Mouse (Mus musculus) embryonic facial prominence, embryonic 13.5 days (tissue): Measurements from ENCODE around the gene 4930402H24Rik. TPM values are rescaled to one million over a fixed set of nuclear protein-coding genes. Genes with fewer than 3 reads are reported as not detected.

Source experiments
- ATAC-seq: fragments of 200-750 bp; cut with Nextera tagmentation; 2 replicates; pipeline ENCODE4 v1.8.0; 2017; ENCODE audit warnings: low read depth; ENCODE audit not compliant: insufficient number of reproducible peaks, insufficient read depth, low FRiP score, low TSS enrichment
- H3K27ac ChIP-seq: fragments of 300-500 bp; sonication (generic); 2 replicates; pipeline ENCODE4 v1.5.1; 2015; ENCODE audit warnings: moderate library complexity, mild to moderate bottlenecking, inconsistent platforms
- H3K27me3 ChIP-seq: fragments of 300-500 bp; sonication (generic); 2 replicates; pipeline ENCODE4 v1.6.1; 2015; ENCODE audit warnings: mild to moderate bottlenecking, inconsistent platforms
- H3K36me3 ChIP-seq: fragments of 300-500 bp; sonication (generic); 2 replicates; pipeline ENCODE4 v1.6.1; 2015; ENCODE audit warnings: mild to moderate bottlenecking, inconsistent platforms
- H3K4me1 ChIP-seq: fragments of 300-500 bp; sonication (generic); 2 replicates; pipeline ENCODE4 v1.6.1; 2015; ENCODE audit warnings: inconsistent platforms
- H3K4me2 ChIP-seq: fragments of 300-500 bp; sonication (generic); 2 replicates; pipeline ENCODE4 v1.6.1; 2015; ENCODE audit warnings: moderate library complexity, mild to moderate bottlenecking, inconsistent platforms
- H3K4me3 ChIP-seq: fragments of 300-500 bp; sonication (generic); 2 replicates; pipeline ENCODE4 v1.5.1; 2015; ENCODE audit warnings: mild to moderate bottlenecking, inconsistent platforms
- H3K9ac ChIP-seq: fragments of 300-500 bp; sonication (generic); 2 replicates; pipeline ENCODE4 v1.6.1; 2015; ENCODE audit warnings: mild to moderate bottlenecking, inconsistent platforms
- H3K9me3 ChIP-seq: fragments of 300-500 bp; sonication (generic); 2 replicates; pipeline ENCODE4 v1.6.1; 2016; ENCODE audit warnings: inconsistent platforms
- WGBS: fragments of 180-500 bp; shearing (Covaris S2); methylation state at CpG from one replicate; pipeline ENCODE4 v1.1.7; 2015; ENCODE audit warnings: mixed read lengths; 5-methylcytosine and 5-hydroxymethylcytosine counted together
- polyA plus RNA-seq: library from polyadenylated mRNA; unstranded; fragments of >200 nt; fragmentation: Nextera tagmentation; extraction: Ambion mirVana; gene quantifications from 2 replicates; pipeline ENCODE4 v1.2.1, GENCODE M21; 2015

4930402H24Rik gene
- polyA plus RNA-seq, 1 experiment from 2014 or later, result 43.2 TPM

DNA sequence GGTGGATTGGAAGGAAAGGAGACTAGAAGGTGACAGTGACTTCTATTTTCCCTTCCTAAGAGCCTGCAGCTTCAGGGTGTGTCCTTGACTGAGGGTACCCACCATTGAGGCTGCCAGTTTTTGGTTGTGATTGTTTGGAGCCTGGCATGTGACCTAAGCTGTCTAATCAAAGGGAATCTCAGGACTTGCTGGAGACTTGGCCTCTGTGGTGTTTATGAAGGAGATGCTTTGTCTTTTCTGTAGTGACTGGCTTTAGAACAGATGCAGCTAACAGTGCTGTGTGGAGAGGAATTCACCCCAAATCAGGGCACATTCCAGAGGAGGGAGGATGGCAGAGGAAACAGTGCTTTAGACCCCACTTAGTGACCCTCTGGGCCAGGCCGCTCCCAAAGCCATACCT lies 8.7 kb upstream of the 4930402H24Rik start:
- Histone ChIP-seq H3K9ac (no peak overlapping the region), H3K4me2 (no peak overlapping the region), H3K4me3 (no peak overlapping the region), H3K9me3 (no peaks in the 10 kb centered on the region), H3K27me3 (no peaks in the 10 kb centered on the region), H3K36me3 (no peaks in the 10 kb centered on the region), H3K4me1 (peaks cover 30% of the 10 kb centered on the region), H3K27ac (peak overlapping the region; percentile 41; the same call in 1 of the 2 replicates)
- no peak; the same call in 1 of the 2 replicates for ATAC-seq
- 51% methylated on average over 1 of the region's 1 CpGs for WGBS

DNA sequence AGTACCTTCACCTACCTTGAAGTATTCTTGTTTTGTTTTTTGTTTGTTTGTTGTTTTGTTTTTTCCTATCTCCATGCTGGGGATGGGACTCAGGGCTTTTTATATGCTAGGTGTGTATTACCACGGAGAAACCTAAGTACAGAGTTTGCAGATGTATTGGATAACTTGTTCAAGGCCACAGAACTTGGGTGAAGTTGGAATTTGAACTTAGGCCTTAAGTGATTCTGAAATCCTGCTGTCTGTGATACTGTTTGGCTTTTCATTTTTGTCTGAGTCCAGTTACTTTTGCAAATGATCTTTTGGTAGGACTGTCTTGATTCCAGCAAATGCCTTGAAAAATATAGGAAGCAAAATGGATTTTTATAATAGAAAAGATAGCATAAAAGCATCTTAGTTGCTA lies 5.5 kb upstream of the 4930402H24Rik start:
- no peak overlapping the region for H3K27ac ChIP-seq
- no peak for ATAC-seq
- no peaks in the 10 kb centered on the region for H3K27me3 ChIP-seq
- no peaks in the 10 kb centered on the region for H3K9me3 ChIP-seq
- WGBS, result 82% methylated on average over 1 of the region's 1 CpGs
- no peak overlapping the region for H3K4me2 ChIP-seq
- H3K4me3 ChIP-seq, result no peak overlapping the region
- no peaks in the 10 kb centered on the region for H3K36me3 ChIP-seq
- peaks cover 36% of the 10 kb centered on the region for H3K4me1 ChIP-seq
- H3K9ac ChIP-seq, result no peak overlapping the region

DNA sequence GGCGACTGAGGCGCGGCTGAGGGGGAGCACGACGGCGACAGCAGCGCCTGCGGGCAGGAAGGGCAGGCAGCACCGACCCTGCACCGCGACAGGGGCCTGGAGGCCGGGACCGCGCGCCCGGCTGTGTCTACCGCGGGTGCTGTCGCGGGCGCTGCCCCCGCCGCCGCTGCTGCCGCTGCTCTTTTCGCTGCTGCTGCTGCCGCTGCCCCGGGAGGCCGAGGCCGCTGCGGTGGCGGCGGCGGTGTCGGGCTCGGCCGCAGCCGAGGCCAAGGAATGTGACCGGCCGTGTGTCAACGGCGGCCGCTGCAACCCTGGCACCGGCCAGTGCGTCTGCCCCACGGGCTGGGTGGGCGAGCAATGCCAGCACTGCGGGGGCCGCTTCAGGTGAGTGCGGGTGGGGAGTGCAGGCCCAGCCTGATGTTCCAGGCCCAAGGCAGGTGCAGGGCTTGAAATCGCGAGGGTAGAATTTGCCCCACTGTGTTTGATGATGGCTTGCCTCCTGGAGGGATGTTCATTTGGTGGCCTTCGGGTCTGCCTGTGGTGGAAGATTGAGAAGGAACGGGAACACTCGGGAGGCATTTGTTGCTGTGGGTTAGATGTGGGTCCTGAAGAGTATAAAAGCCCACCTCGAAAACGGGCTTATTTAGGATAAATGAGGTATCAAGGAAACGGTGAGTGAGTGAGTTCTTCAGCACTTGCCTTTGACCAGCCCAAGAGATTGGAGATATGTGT lies 544 bp upstream of the 4930402H24Rik start:
- Histone ChIP-seq H3K27ac (peak overlapping the region; percentile 69), H3K27me3 (no peaks in the 10 kb centered on the region), H3K36me3 (peaks cover 9% of the 10 kb centered on the region; the same call in 1 of the 2 replicates), H3K9ac (peak overlapping the region; percentile 94), H3K4me1 (peaks cover 24% of the 10 kb centered on the region), H3K4me2 (peak overlapping the region; percentile 90), H3K9me3 (no peaks in the 10 kb centered on the region), H3K4me3 (peak overlapping the region; percentile 100)
- peak; percentile 69 for ATAC-seq
- under 1% methylated on average over 56 of the region's 58 CpGs for WGBS

DNA sequence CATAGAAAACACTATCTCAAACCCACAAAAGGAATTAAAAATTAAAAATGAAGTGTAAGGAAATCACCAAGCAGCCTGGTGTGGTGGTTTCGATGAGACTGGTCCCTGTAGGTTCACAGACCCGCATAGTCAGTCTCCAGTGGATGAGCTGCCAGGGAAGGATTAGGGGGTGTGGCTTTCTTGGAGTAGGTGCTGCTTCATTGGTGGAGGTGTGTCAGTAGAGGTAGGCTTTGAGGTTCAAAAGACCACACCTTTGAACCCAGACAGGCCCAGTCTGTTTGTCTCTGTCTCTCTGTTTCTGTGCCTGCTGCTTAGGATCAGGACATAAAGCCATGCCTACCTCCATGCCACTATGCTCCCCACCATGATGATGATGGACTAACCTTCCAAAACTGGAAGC lies 7.4 kb downstream of the 4930402H24Rik start:
- H3K9ac ChIP-seq, result no peak overlapping the region
- H3K4me3 ChIP-seq, result no peak overlapping the region
- H3K27ac ChIP-seq, result no peak overlapping the region
- H3K9me3 ChIP-seq, result no peaks in the 10 kb centered on the region
- no peaks in the 10 kb centered on the region for H3K4me1 ChIP-seq
- 75% methylated on average over 2 of the region's 2 CpGs for WGBS
- H3K36me3 ChIP-seq, result peaks cover 11% of the 10 kb centered on the region; the same call in 1 of the 2 replicates
- no peak overlapping the region for H3K4me2 ChIP-seq
- ATAC-seq, result no peak
- no peaks in the 10 kb centered on the region for H3K27me3 ChIP-seq

DNA sequence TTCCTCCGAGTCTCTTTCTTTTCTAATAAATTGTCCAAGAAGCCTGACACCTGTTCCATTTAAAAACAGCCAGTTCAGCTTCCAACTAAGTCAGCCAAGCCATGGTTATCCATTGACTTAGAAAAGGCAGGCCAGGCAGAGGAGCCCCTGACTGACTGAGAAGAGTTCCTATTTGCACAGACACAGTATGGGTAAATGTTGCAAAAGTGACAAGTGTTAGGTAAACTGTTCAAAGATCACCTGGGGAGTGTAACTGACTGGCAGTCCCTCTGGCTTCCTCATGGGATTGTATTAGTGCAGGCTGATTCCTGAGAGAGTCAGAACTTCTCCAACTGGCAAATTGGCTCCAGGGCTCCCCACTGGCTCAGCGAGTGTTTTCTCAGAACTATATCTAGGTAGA lies 8.3 kb downstream of the 4930402H24Rik start:
- 67% methylated on average over 2 of the region's 2 CpGs for WGBS
- Histone ChIP-seq H3K4me2 (no peak overlapping the region), H3K9me3 (no peaks in the 10 kb centered on the region), H3K4me3 (no peak overlapping the region), H3K27ac (no peak overlapping the region), H3K27me3 (no peaks in the 10 kb centered on the region), H3K4me1 (no peaks in the 10 kb centered on the region), H3K9ac (no peak overlapping the region), H3K36me3 (0 out of 2 replicates have a peak, but pooled peaks cover 6% of the 10 kb centered on the region)
- no peak for ATAC-seq

DNA sequence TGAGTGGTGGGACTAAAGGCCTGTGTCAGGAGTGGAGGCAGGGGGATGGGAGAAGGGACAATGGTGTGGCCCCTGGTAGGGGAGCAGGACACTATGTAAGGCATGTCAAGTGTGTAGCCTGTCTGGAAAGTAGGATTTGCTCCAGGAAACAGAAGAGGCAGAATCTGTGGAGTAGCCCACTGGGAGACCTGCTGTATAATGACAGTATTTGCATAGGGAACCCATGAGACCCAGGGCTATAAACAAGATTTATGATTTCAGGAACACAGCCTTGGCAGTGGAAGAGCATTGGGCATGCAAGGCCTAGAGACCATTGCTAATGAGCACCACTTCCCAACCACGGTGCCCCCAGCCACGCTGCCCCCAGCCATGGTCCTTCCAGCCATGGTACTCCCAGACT lies 9.3 kb downstream of the 4930402H24Rik start:
- H3K27ac ChIP-seq, result no peak overlapping the region

DNA sequence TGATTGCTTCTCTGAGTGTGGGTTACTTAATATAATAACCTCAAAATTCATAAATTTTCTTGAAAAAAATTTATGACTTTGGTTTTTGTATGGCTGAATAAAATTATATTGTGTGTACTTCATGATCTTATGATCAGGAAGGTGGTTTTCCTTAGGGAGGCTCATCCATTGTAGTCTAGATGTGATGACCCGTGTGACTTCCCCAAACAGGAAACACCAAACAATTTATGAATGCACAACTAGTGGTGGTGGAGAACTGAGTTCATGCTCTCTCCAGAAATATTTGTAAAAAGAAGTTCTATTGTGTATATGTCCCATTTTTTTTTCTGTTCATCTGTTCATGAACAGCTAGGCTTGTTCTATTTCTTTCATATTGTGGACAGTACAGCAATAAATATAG lies 18.8 kb downstream of the 4930402H24Rik start:
- Histone ChIP-seq H3K4me1 (no peaks in the 10 kb centered on the region), H3K27ac (no peak overlapping the region), H3K4me3 (no peak overlapping the region), H3K9ac (no peak overlapping the region), H3K27me3 (no peaks in the 10 kb centered on the region), H3K9me3 (no peaks in the 10 kb centered on the region), H3K36me3 (peaks cover 11% of the 10 kb centered on the region; the same call in 1 of the 2 replicates), H3K4me2 (no peak overlapping the region)
- 85% methylated on average over 1 of the region's 1 CpGs for WGBS
- no peak for ATAC-seq

More for the DNA sequence above, 9.3 kb downstream of the 4930402H24Rik start:
- no peaks in the 10 kb centered on the region for H3K9me3 ChIP-seq
- no peak for ATAC-seq
- H3K36me3 ChIP-seq, result 0 out of 2 replicates have a peak, but pooled peaks cover 8% of the 10 kb centered on the region
- no peak overlapping the region for H3K4me3 ChIP-seq
- H3K4me1 ChIP-seq, result no peaks in the 10 kb centered on the region
- H3K27me3 ChIP-seq, result no peaks in the 10 kb centered on the region
- H3K9ac ChIP-seq, result no peak overlapping the region
- WGBS, result 91% methylated on average over 2 of the region's 2 CpGs
- H3K4me2 ChIP-seq, result no peak overlapping the region

DNA sequence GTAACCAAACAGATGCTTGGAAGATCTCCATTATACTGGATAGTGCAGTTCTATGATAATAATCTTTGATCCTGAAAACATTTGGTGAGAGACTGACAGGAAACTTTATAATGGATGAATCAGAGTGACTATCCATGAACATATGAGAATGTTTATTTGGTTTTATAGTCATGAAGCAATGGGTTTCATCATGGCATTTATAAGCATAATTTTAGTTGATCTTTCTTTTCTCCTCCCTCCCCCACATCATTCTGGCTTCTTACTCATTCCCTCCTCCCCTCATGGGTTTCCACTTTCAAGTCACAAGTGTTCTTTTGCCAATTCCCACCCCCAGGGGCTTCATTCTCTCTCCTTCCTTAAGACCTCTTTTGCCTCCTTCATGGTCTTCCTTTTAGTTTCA lies 19.2 kb downstream of the 4930402H24Rik start:
- Histone ChIP-seq H3K36me3 (peaks cover 10% of the 10 kb centered on the region), H3K4me2 (no peak overlapping the region), H3K27me3 (no peaks in the 10 kb centered on the region), H3K27ac (no peak overlapping the region), H3K4me1 (no peaks in the 10 kb centered on the region), H3K9me3 (no peaks in the 10 kb centered on the region), H3K4me3 (no peak overlapping the region), H3K9ac (no peak overlapping the region)
- no peak for ATAC-seq

DNA sequence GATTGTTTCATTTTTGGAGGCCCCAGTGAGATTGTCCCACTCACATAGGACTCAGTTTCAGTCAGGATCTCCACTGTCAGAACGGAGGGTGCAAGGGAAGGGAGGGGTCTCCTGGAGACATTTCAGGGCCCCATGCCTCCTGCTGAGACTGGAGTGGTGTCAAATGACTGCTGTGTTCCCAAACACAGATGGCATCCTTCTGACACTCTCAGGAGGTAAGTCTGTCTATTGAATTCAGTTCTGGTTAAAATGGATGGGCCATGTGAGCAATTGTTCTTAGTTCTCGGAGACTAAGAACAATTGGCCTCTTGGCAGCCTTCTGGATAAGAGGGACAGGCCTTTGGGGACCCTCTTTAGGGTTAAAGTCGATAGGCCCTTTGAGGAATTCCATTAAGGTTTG lies 28.8 kb downstream of the 4930402H24Rik start:
- peaks cover 13% of the 10 kb centered on the region for H3K36me3 ChIP-seq
- 52% methylated on average over 3 of the region's 3 CpGs for WGBS
- H3K4me1 ChIP-seq, result no peaks in the 10 kb centered on the region

DNA sequence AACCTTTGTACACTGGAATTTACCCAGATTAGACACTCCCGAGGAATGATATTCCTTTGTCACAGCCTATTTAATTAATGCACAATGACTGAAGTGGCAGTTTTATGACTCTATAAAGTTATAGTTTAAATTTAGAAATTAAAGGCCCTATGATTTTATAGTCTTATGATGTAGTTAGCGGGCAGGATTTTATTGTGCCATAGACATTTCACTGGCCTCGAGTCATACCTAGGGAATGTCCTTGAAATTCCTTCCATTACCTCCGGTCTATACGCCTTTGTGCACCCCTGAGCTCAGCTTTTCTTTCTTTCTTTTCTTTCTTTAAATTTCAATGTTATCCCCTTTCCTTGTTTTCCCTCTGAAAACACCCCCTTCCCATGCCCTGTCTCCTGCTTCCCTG lies 35.3 kb downstream of the 4930402H24Rik start:
- Histone ChIP-seq H3K27me3 (no peaks in the 10 kb centered on the region), H3K4me1 (no peaks in the 10 kb centered on the region), H3K36me3 (peaks cover 2% of the 10 kb centered on the region; the same call in 1 of the 2 replicates), H3K4me3 (no peak overlapping the region), H3K9ac (no peak overlapping the region), H3K4me2 (no peak overlapping the region), H3K27ac (no peak overlapping the region), H3K9me3 (no peaks in the 10 kb centered on the region)
- 86% methylated on average over 5 of the region's 5 CpGs for WGBS
- ATAC-seq, result no peak

More for the DNA sequence above, 28.8 kb downstream of the 4930402H24Rik start:
- no peak overlapping the region for H3K4me3 ChIP-seq
- no peak for ATAC-seq
- H3K4me2 ChIP-seq, result no peak overlapping the region
- H3K9me3 ChIP-seq, result no peaks in the 10 kb centered on the region
- H3K27me3 ChIP-seq, result no peaks in the 10 kb centered on the region
- no peak overlapping the region for H3K27ac ChIP-seq
- H3K9ac ChIP-seq, result no peak overlapping the region

DNA sequence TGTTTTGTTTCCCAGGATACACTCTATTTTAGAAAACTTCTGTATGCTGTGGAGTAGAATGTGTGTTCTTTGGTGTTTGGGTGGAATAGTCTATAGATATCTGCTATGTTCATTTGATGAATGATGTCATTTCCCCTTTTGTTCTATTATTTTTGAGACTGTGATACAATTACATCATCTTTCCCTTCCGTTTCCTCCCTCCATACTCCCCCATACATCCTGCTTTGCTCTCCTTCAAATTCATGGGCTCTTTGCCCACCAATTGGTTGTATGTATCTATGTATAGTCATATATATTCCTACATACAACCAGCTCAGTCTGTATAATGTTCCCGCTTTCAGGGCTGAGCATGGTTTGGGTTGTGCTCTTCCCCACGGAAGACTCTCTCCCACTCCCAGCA lies 44.1 kb downstream of the 4930402H24Rik start:
- Histone ChIP-seq H3K27me3 (no peaks in the 10 kb centered on the region), H3K4me1 (no peaks in the 10 kb centered on the region), H3K27ac (no peak overlapping the region), H3K4me3 (no peak overlapping the region), H3K4me2 (no peak overlapping the region), H3K9me3 (no peaks in the 10 kb centered on the region), H3K9ac (no peak overlapping the region), H3K36me3 (no peaks in the 10 kb centered on the region)
- 85% methylated on average over 3 of the region's 3 CpGs for WGBS
- no peak for ATAC-seq

DNA sequence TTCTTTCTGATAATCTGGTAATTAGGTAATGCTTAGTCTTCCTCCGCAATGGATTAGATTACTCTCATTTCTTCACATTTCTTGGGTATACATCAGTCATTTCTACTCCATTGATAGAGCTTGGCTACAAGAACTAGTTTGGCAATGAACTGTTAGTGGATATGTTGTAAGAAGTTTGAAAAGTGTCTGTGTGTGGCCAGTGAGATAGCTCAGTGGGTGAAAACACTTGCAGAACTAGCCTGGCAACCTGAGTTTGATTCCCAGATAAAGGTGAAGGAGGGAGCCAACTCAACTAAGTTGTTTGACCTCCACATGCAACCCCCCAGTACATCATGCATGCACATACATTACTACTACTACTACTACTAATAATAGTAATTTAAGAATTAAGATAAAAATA lies 53.2 kb downstream of the 4930402H24Rik start:
- no peak for ATAC-seq
- no peak overlapping the region for H3K9ac ChIP-seq

More for the DNA sequence above, 53.2 kb downstream of the 4930402H24Rik start:
- H3K27me3 ChIP-seq, result no peaks in the 10 kb centered on the region
- no peaks in the 10 kb centered on the region for H3K9me3 ChIP-seq
- H3K4me2 ChIP-seq, result no peak overlapping the region
- H3K4me3 ChIP-seq, result no peak overlapping the region
- H3K4me1 ChIP-seq, result no peaks in the 10 kb centered on the region
- H3K27ac ChIP-seq, result no peak overlapping the region
- WGBS, result 89% methylated on average over 1 of the region's 1 CpGs
- H3K36me3 ChIP-seq, result no peaks in the 10 kb centered on the region
